Mouse (Mus musculus) limb, embryonic 14.5 days (tissue): ENCODE measurements around the gene Edil3. TPM values are rescaled to one million over a fixed set of nuclear protein-coding genes. Genes with fewer than 3 reads are reported as not detected.

Source experiments
- ATAC-seq: fragments of 200-750 bp; cut with Nextera tagmentation; 2 replicates; pipeline ENCODE4 v1.8.0; 2017; ENCODE audit warnings: low read depth, moderate number of reproducible peaks, moderate TSS enrichment; ENCODE audit not compliant: low FRiP score
- DNase-seq: peaks from one replicate; pipeline ENCODE4 v3.0.0-alpha.2; 2015; ENCODE audit warnings: low spot score
- H3K27ac ChIP-seq: fragments of 300-500 bp; sonication (generic); replicated peaks from 2 replicates; pipeline ENCODE4 v1.5.1; 2014; ENCODE audit warnings: low read depth, mild to moderate bottlenecking, low read length, moderate library complexity, mixed read lengths
- H3K27me3 ChIP-seq: fragments of 300-500 bp; sonication (generic); 2 replicates; pipeline ENCODE4 v1.6.1; 2014; ENCODE audit warnings: low read length, mixed read lengths; ENCODE audit not compliant: control insufficient read depth, insufficient read depth
- H3K36me3 ChIP-seq: fragments of 300-500 bp; sonication (generic); 2 replicates; pipeline ENCODE4 v1.6.1; 2014; ENCODE audit warnings: mild to moderate bottlenecking, low read length, moderate library complexity, mixed read lengths; ENCODE audit not compliant: control insufficient read depth, insufficient read depth
- H3K4me1 ChIP-seq: fragments of 300-500 bp; sonication (generic); 2 replicates; pipeline ENCODE4 v1.6.1; 2014; ENCODE audit warnings: antibody characterized with exemption, low read length, mixed read lengths; ENCODE audit not compliant: control insufficient read depth, insufficient read depth
- H3K4me2 ChIP-seq: fragments of 300-500 bp; sonication (generic); replicated peaks from 2 replicates; pipeline ENCODE4 v1.6.1; 2014; ENCODE audit warnings: low read depth, mild to moderate bottlenecking, low read length, moderate library complexity; ENCODE audit not compliant: severe bottlenecking
- H3K4me3 ChIP-seq: fragments of 300-500 bp; sonication (generic); replicated peaks from 2 replicates; pipeline ENCODE4 v1.5.1; 2014; ENCODE audit warnings: low read length
- H3K9ac ChIP-seq: fragments of 300-500 bp; sonication (generic); 2 replicates; pipeline ENCODE4 v1.6.1; 2014; ENCODE audit warnings: mild to moderate bottlenecking, low read depth, low read length, moderate library complexity; ENCODE audit not compliant: severe bottlenecking
- H3K9me3 ChIP-seq: fragments of 300-500 bp; sonication (generic); 2 replicates; pipeline ENCODE4 v1.6.1; 2016; ENCODE audit warnings: low read length; ENCODE audit not compliant: control insufficient read depth
- POLR2A ChIP-seq: fragments of 200-500 bp; IDR thresholded peaks from 2 replicates; pipeline ENCODE4 v1.8.0; 2012; ENCODE audit warnings: inconsistent platforms, mild to moderate bottlenecking, moderate library complexity, borderline replicate concordance; ENCODE audit not compliant: insufficient read depth, insufficient read length; ENCODE audit errors: extremely low read depth
- WGBS: fragments of 180-500 bp; shearing (Covaris S2); extraction: QIAGEN DNeasy Blood & Tissue Kit; methylation state at CpG from one replicate; pipeline ENCODE4 v1.1.7; 2014; 5-methylcytosine and 5-hydroxymethylcytosine counted together
- polyA plus RNA-seq, 2 experiments: library from polyadenylated mRNA; depleted of rRNA in 1 of 2; stranded (reverse) in 1 of 2; unstranded in 1 of 2; fragments of >200 nt; fragmentation: Nextera tagmentation in 1 of 2; extraction: Ambion mirVana in 1 of 2; gene quantifications; 2 replicates each; pipeline versions ENCODE4 v1.2.1 to v1.2.3; 2012 to 2014

Gene Edil3
- polyA plus RNA-seq, 2 experiments: 7.8 to 11.2 TPM

DNA sequence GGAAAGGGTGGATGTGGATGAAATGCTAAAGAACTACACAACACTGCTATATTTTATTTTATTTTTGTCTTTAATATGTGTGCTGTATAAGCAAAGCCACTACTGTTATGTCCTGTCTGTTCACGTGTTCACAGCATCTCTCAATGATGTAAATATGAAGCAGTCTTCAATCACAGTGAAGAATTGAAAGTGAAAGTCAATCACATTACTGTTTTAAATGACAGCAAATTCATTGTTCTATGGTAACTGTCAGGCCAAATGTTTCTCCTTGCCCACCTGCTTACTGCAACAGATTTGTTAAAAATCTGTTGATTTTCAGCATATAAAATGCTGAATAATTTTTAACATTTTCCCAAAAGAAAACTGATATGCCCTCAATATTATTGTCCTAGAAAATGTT, 499.9 kb downstream of the Edil3 start:
- 64% methylated on average over 1 of the region's 1 CpGs for WGBS
- H3K9me3 ChIP-seq: no peaks in the 10 kb centered on the region
- H3K4me2 ChIP-seq: no peak overlapping the region
- TF ChIP-seq POLR2A: no peak
- no peak for DNase-seq
- ATAC-seq: no peak
- no peak overlapping the region for H3K9ac ChIP-seq
- H3K27me3 ChIP-seq: no peaks in the 10 kb centered on the region
- no peak overlapping the region for H3K4me3 ChIP-seq
- no peaks in the 10 kb centered on the region for H3K36me3 ChIP-seq
- H3K27ac ChIP-seq: no peak overlapping the region
- no peaks in the 10 kb centered on the region for H3K4me1 ChIP-seq

DNA sequence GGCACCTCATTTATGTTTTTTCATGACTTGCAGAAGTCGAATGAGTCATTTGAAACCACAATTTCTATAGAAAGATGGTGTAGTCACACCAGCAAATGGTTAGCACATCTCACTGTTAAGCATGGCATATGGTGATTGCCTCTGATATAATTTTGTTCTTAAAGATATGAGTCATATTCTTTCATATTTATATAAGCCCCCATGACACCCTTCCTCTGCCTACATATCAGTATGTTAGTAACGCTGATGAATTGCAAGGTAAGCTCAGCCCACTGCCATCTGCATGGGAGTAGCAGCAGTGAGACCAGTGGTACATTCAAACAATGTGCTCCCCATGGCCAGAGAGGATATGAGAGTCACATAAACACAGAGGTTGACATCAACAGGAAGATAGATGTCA, 503.0 kb downstream of the Edil3 start:
- Histone ChIP-seq H3K36me3 (no peaks in the 10 kb centered on the region), H3K9me3 (no peaks in the 10 kb centered on the region), H3K27me3 (no peaks in the 10 kb centered on the region), H3K4me3 (no peak overlapping the region), H3K27ac (no peak overlapping the region), H3K4me1 (no peaks in the 10 kb centered on the region), H3K4me2 (no peak overlapping the region), H3K9ac (no peak overlapping the region)
- no peak for TF ChIP-seq POLR2A
- WGBS: 86% methylated on average over 2 of the region's 2 CpGs
- DNase-seq (no peak), ATAC-seq (no peak)

GRCm38 (mm10) chr13:89334494-89334893, 513.2 kb downstream of the Edil3 start:
- no peaks in the 10 kb centered on the region for H3K36me3 ChIP-seq
- ATAC-seq (no peak), DNase-seq (peak; percentile 23)
- H3K4me3 ChIP-seq: no peak overlapping the region
- H3K9ac ChIP-seq: no peak overlapping the region
- H3K27me3 ChIP-seq: no peaks in the 10 kb centered on the region
- WGBS: 54% methylated on average over 1 of the region's 1 CpGs
- no peak overlapping the region for H3K4me2 ChIP-seq
- peaks cover 13% of the 10 kb centered on the region; the same call in 1 of the 2 replicates for H3K4me1 ChIP-seq
- TF ChIP-seq POLR2A: no peak
- H3K9me3 ChIP-seq: no peaks in the 10 kb centered on the region
- no peak overlapping the region for H3K27ac ChIP-seq

DNA sequence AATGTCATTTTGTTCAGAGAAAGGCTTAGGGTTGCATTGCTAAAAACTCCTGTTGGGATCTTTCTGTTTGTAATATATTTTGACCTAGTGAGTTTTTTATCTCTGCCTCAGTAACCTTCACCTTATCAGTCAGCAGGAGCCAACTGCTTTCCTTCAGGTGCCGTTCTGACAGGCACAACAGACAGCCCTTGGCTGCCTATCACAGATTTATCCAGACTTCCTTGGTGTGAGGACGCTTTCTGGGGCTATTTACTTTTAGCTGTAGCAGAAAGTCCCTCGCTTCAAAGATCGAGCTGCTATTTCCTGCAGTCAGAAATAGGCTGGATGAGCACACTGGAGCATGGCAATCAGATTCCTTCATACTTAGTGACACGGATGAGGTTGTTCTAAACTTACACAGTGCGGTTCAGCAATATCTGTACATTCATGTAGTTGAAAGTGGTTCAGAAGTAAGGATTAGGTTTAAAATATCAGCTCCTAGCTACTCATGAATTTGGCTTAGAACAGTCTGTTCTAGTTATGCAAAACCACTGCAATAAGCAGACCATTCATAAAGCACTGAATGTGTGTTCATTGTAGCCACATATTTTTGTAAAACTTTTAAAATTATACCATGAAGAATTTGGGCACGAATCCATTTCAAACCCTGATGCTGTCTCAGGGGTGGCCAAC, 514.8 kb downstream of the Edil3 start:
- Histone ChIP-seq H3K4me3 (no peak overlapping the region), H3K4me2 (no peak overlapping the region), H3K36me3 (no peaks in the 10 kb centered on the region), H3K9me3 (no peaks in the 10 kb centered on the region), H3K4me1 (peaks cover 14% of the 10 kb centered on the region; the same call in 1 of the 2 replicates), H3K27ac (peak overlapping the region; percentile 64), H3K9ac (no peak overlapping the region), H3K27me3 (no peaks in the 10 kb centered on the region)
- TF ChIP-seq POLR2A: no peak
- WGBS: 43% methylated on average over 7 of the region's 7 CpGs
- no peak; the same call in 1 of the 2 replicates for ATAC-seq
- peak; percentile 47 for DNase-seq

GRCm38 (mm10) chr13:89339055-89339454, 517.8 kb downstream of the Edil3 start:
- WGBS: 47% methylated on average over 4 of the region's 4 CpGs
- ATAC-seq (peak; percentile 23; the same call in 1 of the 2 replicates), DNase-seq (no peak)
- TF ChIP-seq POLR2A: no peak
- Histone ChIP-seq H3K4me1 (peaks cover 14% of the 10 kb centered on the region; the same call in 1 of the 2 replicates), H3K27me3 (no peaks in the 10 kb centered on the region), H3K4me2 (no peak overlapping the region), H3K9me3 (no peaks in the 10 kb centered on the region), H3K4me3 (no peak overlapping the region), H3K27ac (no peak overlapping the region), H3K9ac (no peak overlapping the region), H3K36me3 (no peaks in the 10 kb centered on the region)
